Mouse (Mus musculus) embryonic fibroblast, embryonic 13.5 days (primary cell): ENCODE data around the gene Slfn5.

ENCODE experiments used
- CTCF ChIP-seq: IDR thresholded peaks from 2 replicates; pipeline ENCODE4 v1.5.1; 2011; ENCODE audit warnings: mild to moderate bottlenecking, control low read depth, low read length, moderate library complexity, borderline replicate concordance; ENCODE audit not compliant: insufficient read depth
- POLR2A ChIP-seq: IDR thresholded peaks from 2 replicates; pipeline ENCODE4 v1.6.1; 2011; ENCODE audit warnings: low read depth, mild to moderate bottlenecking, control low read depth, low read length, moderate library complexity

DNA sequence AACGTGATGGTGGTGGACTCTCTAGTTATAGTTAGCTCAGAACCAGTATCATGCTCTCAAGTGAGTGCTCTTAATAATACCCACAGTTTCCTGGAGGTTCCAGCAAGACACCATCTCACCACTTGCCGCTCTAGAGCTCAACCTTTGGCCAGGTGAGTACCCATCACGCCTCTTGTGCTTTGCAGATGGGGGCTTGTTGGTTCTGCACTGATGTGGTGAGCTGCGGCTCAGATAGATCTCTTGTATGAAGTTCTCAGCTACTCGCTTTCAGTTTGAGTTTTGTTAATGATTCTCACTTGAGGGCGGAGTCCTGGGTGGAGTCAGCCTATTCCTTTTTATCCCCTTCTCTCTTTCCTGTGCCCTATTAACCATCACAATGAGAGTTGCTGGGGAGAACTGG lies 3.5 kb downstream of the Slfn5 start:
- TF ChIP-seq POLR2A, result no peak
- TF ChIP-seq CTCF, result no peak
